Mouse (Mus musculus) kidney, embryonic 15.5 days (tissue): ENCODE results near the gene St5. TPM values are rescaled to one million over a fixed set of nuclear protein-coding genes. Genes with fewer than 3 reads are reported as not detected.

Source experiments
- ATAC-seq: fragments of 200-750 bp; cut with Nextera tagmentation; replicated peaks from 2 replicates; pipeline ENCODE4 v1.8.0; 2017; ENCODE audit warnings: moderate TSS enrichment; ENCODE audit not compliant: low FRiP score
- H3K27ac ChIP-seq: fragments of 300-500 bp; sonication (generic); 2 replicates; pipeline ENCODE4 v1.5.1; 2015; ENCODE audit warnings: mild to moderate bottlenecking, inconsistent platforms
- H3K27me3 ChIP-seq: fragments of 300-500 bp; sonication (generic); 2 replicates; pipeline ENCODE4 v1.6.1; 2015; ENCODE audit warnings: inconsistent platforms
- H3K36me3 ChIP-seq: fragments of 300-500 bp; sonication (generic); 2 replicates; pipeline ENCODE4 v1.6.1; 2015; ENCODE audit warnings: inconsistent platforms
- H3K4me1 ChIP-seq: fragments of 300-500 bp; sonication (generic); 2 replicates; pipeline ENCODE4 v1.6.1; 2015; ENCODE audit warnings: inconsistent platforms
- H3K4me2 ChIP-seq: fragments of 300-500 bp; sonication (generic); 2 replicates; pipeline ENCODE4 v1.6.1; 2015; ENCODE audit warnings: moderate library complexity, mild to moderate bottlenecking, inconsistent platforms
- H3K4me3 ChIP-seq: fragments of 300-500 bp; sonication (generic); replicated peaks from 2 replicates; pipeline ENCODE4 v1.5.1; 2015; ENCODE audit warnings: mild to moderate bottlenecking, inconsistent platforms
- H3K9ac ChIP-seq: fragments of 300-500 bp; sonication (generic); 2 replicates; pipeline ENCODE4 v1.6.1; 2015; ENCODE audit warnings: mild to moderate bottlenecking, inconsistent platforms
- H3K9me3 ChIP-seq: fragments of 300-500 bp; sonication (generic); replicated peaks from 2 replicates; pipeline ENCODE4 v1.6.1; 2016; ENCODE audit warnings: inconsistent platforms
- WGBS: fragments of 180-500 bp; shearing (Covaris S2); methylation state at CpG from one replicate; pipeline ENCODE4 v1.1.7; 2015; ENCODE audit warnings: mixed read lengths; 5-methylcytosine and 5-hydroxymethylcytosine counted together
- polyA plus RNA-seq: library from polyadenylated mRNA; unstranded; fragments of >200 nt; fragmentation: Nextera tagmentation; extraction: Ambion mirVana; gene quantifications from 2 replicates; pipeline ENCODE4 v1.2.1, GENCODE M21; 2015

Gene St5
- polyA plus RNA-seq, 1 experiment from 2014 or later: 35.4 TPM

- no peak overlapping the region for H3K9ac ChIP-seq
- peaks cover 50% of the 10 kb centered on the region for H3K4me1 ChIP-seq
- H3K4me2 ChIP-seq: peak overlapping the region; percentile 65
- peak overlapping the region; percentile 93; the same call in 1 of the 2 replicates for H3K27ac ChIP-seq
- WGBS: 68% methylated on average over 4 of the region's 4 CpGs
- ATAC-seq: no peak
- no peak overlapping the region for H3K4me3 ChIP-seq
- H3K27me3 ChIP-seq: no peaks in the 10 kb centered on the region
- no peaks in the 10 kb centered on the region for H3K9me3 ChIP-seq
- H3K36me3 ChIP-seq: no peaks in the 10 kb centered on the region
Observed at GRCm38 (mm10) chr7:109614939-109615338, 88.5 kb downstream of the St5 start.

- no peak overlapping the region for H3K9ac ChIP-seq
- H3K27ac ChIP-seq: peak overlapping the region; percentile 78
- no peaks in the 10 kb centered on the region for H3K36me3 ChIP-seq
- no peaks in the 10 kb centered on the region for H3K9me3 ChIP-seq
- ATAC-seq: no peak
- H3K4me3 ChIP-seq: no peak overlapping the region
- H3K4me2 ChIP-seq: no peak overlapping the region
- no peaks in the 10 kb centered on the region for H3K27me3 ChIP-seq
- WGBS: 40% methylated on average over 5 of the region's 5 CpGs
- peaks cover 51% of the 10 kb centered on the region for H3K4me1 ChIP-seq
Observed at GRCm38 (mm10) chr7:109613531-109614021, 89.8 kb downstream of the St5 start.

- no peak for ATAC-seq
- Histone ChIP-seq H3K4me2 (no peak overlapping the region), H3K9ac (no peak overlapping the region), H3K27ac (no peak overlapping the region), H3K36me3 (no peaks in the 10 kb centered on the region), H3K4me3 (no peak overlapping the region), H3K9me3 (no peaks in the 10 kb centered on the region), H3K27me3 (no peaks in the 10 kb centered on the region), H3K4me1 (peaks cover 51% of the 10 kb centered on the region)
- 85% methylated on average over 2 of the region's 3 CpGs for WGBS
Observed at GRCm38 (mm10) chr7:109613051-109613450, 90.4 kb downstream of the St5 start.

GRCm38 (mm10) chr7:109612531-109612930 lies 90.9 kb downstream of the St5 start:
- no peak for ATAC-seq
- 73% methylated on average over 2 of the region's 2 CpGs for WGBS
- H3K4me1 ChIP-seq: peaks cover 50% of the 10 kb centered on the region

GRCm38 (mm10) chr7:109610348-109610747 lies 93.1 kb downstream of the St5 start:
- Histone ChIP-seq H3K36me3 (no peaks in the 10 kb centered on the region), H3K4me3 (no peak overlapping the region), H3K4me2 (no peak overlapping the region), H3K27ac (no peak overlapping the region), H3K9me3 (no peaks in the 10 kb centered on the region), H3K4me1 (peaks cover 35% of the 10 kb centered on the region), H3K9ac (no peak overlapping the region), H3K27me3 (no peaks in the 10 kb centered on the region)
- WGBS: 85% methylated on average over 2 of the region's 2 CpGs
- ATAC-seq: no peak

More at GRCm38 (mm10) chr7:109612531-109612930, 90.9 kb downstream of the St5 start:
- no peak overlapping the region for H3K4me3 ChIP-seq
- no peak overlapping the region for H3K27ac ChIP-seq
- no peaks in the 10 kb centered on the region for H3K27me3 ChIP-seq
- no peak overlapping the region for H3K9ac ChIP-seq
- no peaks in the 10 kb centered on the region for H3K9me3 ChIP-seq
- no peaks in the 10 kb centered on the region for H3K36me3 ChIP-seq
- H3K4me2 ChIP-seq: no peak overlapping the region

- no peaks in the 10 kb centered on the region for H3K9me3 ChIP-seq
- no peak overlapping the region for H3K9ac ChIP-seq
- 68% methylated on average over 6 of the region's 6 CpGs for WGBS
- no peaks in the 10 kb centered on the region for H3K27me3 ChIP-seq
- no peak overlapping the region for H3K27ac ChIP-seq
- no peaks in the 10 kb centered on the region for H3K36me3 ChIP-seq
- H3K4me3 ChIP-seq: no peak overlapping the region
- ATAC-seq: no peak
- no peak overlapping the region for H3K4me2 ChIP-seq
- H3K4me1 ChIP-seq: peaks cover 30% of the 10 kb centered on the region
Observed at GRCm38 (mm10) chr7:109609565-109610345, 93.7 kb downstream of the St5 start.

GRCm38 (mm10) chr7:109608831-109609230 lies 94.6 kb downstream of the St5 start:
- WGBS: 93% methylated on average over 6 of the region's 6 CpGs
- no peak for ATAC-seq
- H3K36me3 ChIP-seq: no peaks in the 10 kb centered on the region
- no peak overlapping the region for H3K4me2 ChIP-seq
- no peaks in the 10 kb centered on the region for H3K9me3 ChIP-seq
- no peak overlapping the region for H3K27ac ChIP-seq
- H3K27me3 ChIP-seq: no peaks in the 10 kb centered on the region
- H3K4me1 ChIP-seq: peaks cover 22% of the 10 kb centered on the region
- no peak overlapping the region for H3K4me3 ChIP-seq
- no peak overlapping the region for H3K9ac ChIP-seq

GRCm38 (mm10) chr7:109606994-109607610 lies 96.3 kb downstream of the St5 start:
- Histone ChIP-seq H3K4me2 (no peak overlapping the region), H3K9me3 (no peaks in the 10 kb centered on the region), H3K27me3 (no peaks in the 10 kb centered on the region), H3K36me3 (no peaks in the 10 kb centered on the region), H3K4me3 (no peak overlapping the region), H3K27ac (no peak overlapping the region), H3K9ac (no peak overlapping the region), H3K4me1 (peaks cover 22% of the 10 kb centered on the region)
- 61% methylated on average over 7 of the region's 7 CpGs for WGBS
- no peak for ATAC-seq

GRCm38 (mm10) chr7:109602562-109602961 lies 100.8 kb downstream of the St5 start:
- no peaks in the 10 kb centered on the region for H3K27me3 ChIP-seq
- H3K4me1 ChIP-seq: peaks cover 19% of the 10 kb centered on the region
- WGBS: 56% methylated on average over 5 of the region's 5 CpGs
- no peak overlapping the region for H3K9ac ChIP-seq
- H3K4me3 ChIP-seq: no peak overlapping the region
- peak overlapping the region; percentile 11; the same call in 1 of the 2 replicates for H3K27ac ChIP-seq
- H3K9me3 ChIP-seq: no peaks in the 10 kb centered on the region
- H3K36me3 ChIP-seq: no peaks in the 10 kb centered on the region
- peak; percentile 75 for ATAC-seq
- no peak overlapping the region for H3K4me2 ChIP-seq

GRCm38 (mm10) chr7:109602022-109602421 lies 101.4 kb downstream of the St5 start:
- H3K27me3 ChIP-seq: no peaks in the 10 kb centered on the region
- H3K36me3 ChIP-seq: no peaks in the 10 kb centered on the region
- no peak overlapping the region for H3K4me2 ChIP-seq
- H3K4me3 ChIP-seq: no peak overlapping the region
- H3K4me1 ChIP-seq: peaks cover 15% of the 10 kb centered on the region
- H3K27ac ChIP-seq: no peak overlapping the region
- no peak for ATAC-seq
- H3K9ac ChIP-seq: no peak overlapping the region
- no peaks in the 10 kb centered on the region for H3K9me3 ChIP-seq

- no peak overlapping the region for H3K4me3 ChIP-seq
- H3K4me2 ChIP-seq: no peak overlapping the region
- no peaks in the 10 kb centered on the region for H3K27me3 ChIP-seq
- no peak overlapping the region for H3K27ac ChIP-seq
- H3K36me3 ChIP-seq: no peaks in the 10 kb centered on the region
- 49% methylated on average over 3 of the region's 3 CpGs for WGBS
- peaks cover 12% of the 10 kb centered on the region for H3K4me1 ChIP-seq
- ATAC-seq: no peak; the same call in 1 of the 2 replicates
- no peak overlapping the region for H3K9ac ChIP-seq
- H3K9me3 ChIP-seq: no peaks in the 10 kb centered on the region
Observed at GRCm38 (mm10) chr7:109600702-109601101, 102.7 kb downstream of the St5 start.

- no peaks in the 10 kb centered on the region for H3K36me3 ChIP-seq
- no peak overlapping the region for H3K4me3 ChIP-seq
- whole genome bisulfite sequencing: 93% methylated on average over 4 of the region's 4 CpGs
- H3K27me3 ChIP-seq: no peaks in the 10 kb centered on the region
- H3K4me2 ChIP-seq: no peak overlapping the region
- H3K4me1 ChIP-seq: peaks cover 12% of the 10 kb centered on the region
- ATAC-seq: no peak
- H3K27ac ChIP-seq: no peak overlapping the region
- H3K9me3 ChIP-seq: no peaks in the 10 kb centered on the region
- no peak overlapping the region for H3K9ac ChIP-seq
Observed at GRCm38 (mm10) chr7:109599998-109600397, 103.4 kb downstream of the St5 start.
